Mouse (Mus musculus): ENCODE measurements around the gene Thap3. TPM values are rescaled to one million over a fixed set of nuclear protein-coding genes. Genes with fewer than 3 reads are reported as not detected.
"Not testable (repeated sequence)": the region's sequence is repeated elsewhere in the genome, so short reads cannot be mapped to it uniquely, and the experiment has no call there.

Thap3 gene
- 24.0 and 26.5 TPM in 2 replicates for polyA plus RNA-seq (2014; fragmentation: Nextera tagmentation; extraction: Ambion mirVana)

GRCm38 (mm10) chr4:151988342-151989109 is at the start of gene Thap3:
Gene Thap3 (minus strand): TSS chr4:151988997.
- Histone ChIP-seq H3K27ac (replicated peaks in 1 of 2; ENCODE audit: control insufficient read depth in 1 of 2, insufficient read depth in 1 of 2, low read depth in 2 of 2, low read length in 2 of 2) (peak within 1 kb of the TSS; percentile 23 to 77; a peak in 3 of 4 replicates), H3K36me3 (ENCODE audit: control insufficient read depth, insufficient read depth, low read length) (peaks cover 46% of the 10 kb centered on the region), H3K4me2 (ENCODE audit: low read length) (peak within 1 kb of the TSS; percentile 91), H3K9me3 (ENCODE audit: control insufficient read depth, low read length) (no peaks in the 10 kb centered on the region), H3K9ac (ENCODE audit: low read length) (peak within 1 kb of the TSS; percentile 94), H3K4me1 (ENCODE audit: control insufficient read depth in 2 of 2, insufficient read depth in 2 of 2, low read length in 2 of 2) (peaks cover 7 to 29% of the 10 kb centered on the region in 2 experiments; a peak in 3 of 4 replicates), H3K4me3 (ENCODE audit: control insufficient read depth in 1 of 2, insufficient read depth in 1 of 2, low read depth in 1 of 2, low read length in 2 of 2) (peak within 1 kb of the TSS; percentile 55 to 94), H3K27me3 (ENCODE audit: control insufficient read depth, insufficient read depth, low read length) (no peaks in the 10 kb centered on the region)
- 1% methylated on average over 53 of the region's 54 CpGs for WGBS
- ATAC-seq (ENCODE audit: insufficient number of reproducible peaks, insufficient read depth, low FRiP score, low read depth), result peak; percentile 60

GRCm38 (mm10) chr4:152038225-152038984 is 49.6 kb upstream of the Thap3 start, which contains the start of gene Tas1r1:
Gene Tas1r1 (minus strand): TSS chr4:152038568.
- no peak for ATAC-seq (ENCODE audit: insufficient number of reproducible peaks, insufficient read depth, low FRiP score, low read depth)
- H3K4me3 ChIP-seq (ENCODE audit: control insufficient read depth in 1 of 2, insufficient read depth in 1 of 2, low read depth in 1 of 2, low read length in 2 of 2), result peak within 1 kb of the TSS; percentile 85 to 92
- peak within 1 kb of the TSS; percentile 97 for H3K4me2 ChIP-seq (ENCODE audit: low read length)
- 0 out of 4 replicates have a peak within 1 kb of the TSS, but pooled peaks of 1 of the 2 experiments have one; percentile 19 for H3K27ac ChIP-seq (replicated peaks in 1 of 2; ENCODE audit: control insufficient read depth in 1 of 2, insufficient read depth in 1 of 2, low read depth in 2 of 2, low read length in 2 of 2)
- no peaks in the 10 kb centered on the region for H3K9me3 ChIP-seq (ENCODE audit: control insufficient read depth, low read length)
- H3K36me3 ChIP-seq (ENCODE audit: control insufficient read depth, insufficient read depth, low read length), result peaks cover 26% of the 10 kb centered on the region
- H3K9ac ChIP-seq (ENCODE audit: low read length), result peak within 1 kb of the TSS; percentile 90
- 43% methylated on average over 10 of the region's 10 CpGs for WGBS
- H3K4me1 ChIP-seq (ENCODE audit: control insufficient read depth in 2 of 2, insufficient read depth in 2 of 2, low read length in 2 of 2), result peaks cover 6 to 8% of the 10 kb centered on the region in 2 experiments
- no peaks in the 10 kb centered on the region for H3K27me3 ChIP-seq (ENCODE audit: control insufficient read depth, insufficient read depth, low read length)

DNA sequence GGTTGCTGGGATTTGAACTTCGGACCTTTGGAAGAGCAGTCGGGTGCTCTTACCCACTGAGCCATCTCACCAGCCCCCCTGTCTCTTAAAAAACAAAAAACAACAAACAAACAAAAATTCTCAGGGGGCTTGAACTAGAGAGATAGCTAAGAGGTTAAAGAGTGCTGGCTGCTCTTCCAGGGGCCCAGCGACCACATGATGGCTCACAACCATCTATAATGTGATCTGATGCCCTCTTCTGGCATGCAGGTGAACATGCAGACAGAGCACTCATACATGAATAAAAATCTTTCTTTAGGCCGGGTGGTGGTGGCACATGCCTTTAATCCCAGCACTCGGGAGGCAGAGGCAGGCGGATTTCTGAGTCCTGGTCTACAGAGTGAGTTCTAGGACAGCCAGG is 47.7 kb upstream of the Thap3 start:
- not testable (repeated sequence) for H3K4me2 ChIP-seq (ENCODE audit: low read length); H3K4me1 ChIP-seq (ENCODE audit: control insufficient read depth in 2 of 2, insufficient read depth in 2 of 2, low read length in 2 of 2); ATAC-seq (ENCODE audit: insufficient number of reproducible peaks, insufficient read depth, low FRiP score, low read depth); H3K27ac ChIP-seq (replicated peaks in 1 of 2; ENCODE audit: control insufficient read depth in 1 of 2, insufficient read depth in 1 of 2, low read depth in 2 of 2, low read length in 2 of 2); H3K9ac ChIP-seq (ENCODE audit: low read length); H3K36me3 ChIP-seq (ENCODE audit: control insufficient read depth, insufficient read depth, low read length); H3K4me3 ChIP-seq (ENCODE audit: control insufficient read depth in 1 of 2, insufficient read depth in 1 of 2, low read depth in 1 of 2, low read length in 2 of 2); H3K27me3 ChIP-seq (ENCODE audit: control insufficient read depth, insufficient read depth, low read length); H3K9me3 ChIP-seq (ENCODE audit: control insufficient read depth, low read length)
- 90% methylated on average over 6 of the region's 6 CpGs for WGBS

DNA sequence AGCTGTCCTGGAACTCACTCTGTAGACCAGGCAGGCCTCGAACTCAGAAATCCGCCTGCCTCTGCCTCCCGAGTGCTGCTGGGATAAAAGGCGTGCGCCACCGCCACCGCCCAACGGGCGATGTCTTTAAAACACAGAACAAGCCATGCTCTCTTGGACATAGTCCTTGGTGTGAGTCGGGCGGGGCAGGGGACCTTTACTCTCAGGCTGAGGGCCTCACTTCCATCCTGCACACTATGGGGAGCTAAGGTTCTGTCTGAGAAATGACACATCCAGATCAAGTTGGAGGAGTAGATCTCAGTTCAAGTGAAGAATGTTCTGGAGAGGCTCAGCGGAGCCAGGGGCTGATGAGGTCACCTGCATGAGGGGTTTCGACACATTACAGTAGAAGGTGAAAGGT is 44.1 kb upstream of the Thap3 start:
- Histone ChIP-seq H3K4me3 (ENCODE audit: control insufficient read depth in 1 of 2, insufficient read depth in 1 of 2, low read depth in 1 of 2, low read length in 2 of 2) (no peak overlapping the region), H3K4me2 (ENCODE audit: low read length) (no peak overlapping the region), H3K27ac (replicated peaks in 1 of 2; ENCODE audit: control insufficient read depth in 1 of 2, insufficient read depth in 1 of 2, low read depth in 2 of 2, low read length in 2 of 2) (no peak overlapping the region), H3K36me3 (ENCODE audit: control insufficient read depth, insufficient read depth, low read length) (no peaks in the 10 kb centered on the region), H3K9ac (ENCODE audit: low read length) (no peak overlapping the region), H3K9me3 (ENCODE audit: control insufficient read depth, low read length) (no peaks in the 10 kb centered on the region), H3K4me1 (ENCODE audit: control insufficient read depth in 2 of 2, insufficient read depth in 2 of 2, low read length in 2 of 2) (peaks cover 5 to 9% of the 10 kb centered on the region in 2 experiments; a peak in 3 of 4 replicates), H3K27me3 (ENCODE audit: control insufficient read depth, insufficient read depth, low read length) (0 out of 2 replicates have a peak, but pooled peaks cover 4% of the 10 kb centered on the region)
- no peak for ATAC-seq (ENCODE audit: insufficient number of reproducible peaks, insufficient read depth, low FRiP score, low read depth)
- WGBS, result 88% methylated on average over 13 of the region's 13 CpGs

DNA sequence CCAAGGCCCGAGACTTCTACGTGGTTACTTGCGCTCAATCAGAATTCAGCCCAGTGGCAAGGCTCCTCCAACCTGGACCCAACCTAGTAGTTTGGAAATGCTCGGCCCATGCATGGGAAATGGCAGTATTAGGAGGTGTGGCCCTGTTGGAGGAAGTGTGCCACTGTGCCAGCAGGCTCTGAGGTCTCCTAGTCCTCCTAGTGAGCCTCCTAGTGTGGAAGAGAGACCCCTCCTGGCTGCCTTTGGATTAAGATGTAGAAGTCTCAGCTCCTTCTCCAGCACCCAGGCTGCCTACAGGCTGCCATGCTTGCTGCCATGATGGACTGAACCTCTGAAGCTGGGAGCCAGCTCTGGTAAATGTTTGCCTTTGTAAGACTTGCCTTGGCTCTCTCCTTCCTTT is 41.2 kb upstream of the Thap3 start:
- H3K9ac ChIP-seq (ENCODE audit: low read length), result no peak overlapping the region
- WGBS, result 74% methylated on average over 4 of the region's 4 CpGs
- H3K4me1 ChIP-seq (ENCODE audit: control insufficient read depth in 2 of 2, insufficient read depth in 2 of 2, low read length in 2 of 2), result peaks cover 20 to 30% of the 10 kb centered on the region in 2 experiments

DNA sequence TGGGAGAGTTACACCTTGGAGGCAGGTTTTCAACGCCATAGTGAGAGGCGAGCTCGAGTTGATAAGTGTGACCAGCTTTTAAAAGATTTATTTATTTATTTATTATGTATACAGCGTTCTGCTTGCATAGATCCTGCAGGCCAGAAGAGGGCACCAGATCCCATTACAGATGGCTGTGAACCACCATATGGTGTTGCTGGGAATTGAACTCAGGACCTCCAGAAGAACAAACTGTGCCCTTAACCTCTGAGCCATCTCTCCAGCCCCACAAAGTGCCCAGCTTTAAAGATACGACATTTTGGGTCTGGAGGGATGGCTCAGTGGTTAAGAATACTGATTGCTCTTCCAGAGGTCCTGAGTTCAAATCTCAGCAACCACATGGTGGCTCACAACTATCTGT is 40.3 kb upstream of the Thap3 start:
- ATAC-seq (ENCODE audit: insufficient number of reproducible peaks, insufficient read depth, low FRiP score, low read depth), result no peak
- Histone ChIP-seq H3K27ac (replicated peaks in 1 of 2; ENCODE audit: control insufficient read depth in 1 of 2, insufficient read depth in 1 of 2, low read depth in 2 of 2, low read length in 2 of 2) (no peak overlapping the region), H3K9ac (ENCODE audit: low read length) (no peak overlapping the region), H3K4me1 (ENCODE audit: control insufficient read depth in 2 of 2, insufficient read depth in 2 of 2, low read length in 2 of 2) (peaks cover 20 to 31% of the 10 kb centered on the region in 2 experiments), H3K36me3 (ENCODE audit: control insufficient read depth, insufficient read depth, low read length) (peaks cover 13% of the 10 kb centered on the region), H3K4me2 (ENCODE audit: low read length) (no peak overlapping the region), H3K9me3 (ENCODE audit: control insufficient read depth, low read length) (no peaks in the 10 kb centered on the region), H3K27me3 (ENCODE audit: control insufficient read depth, insufficient read depth, low read length) (0 out of 2 replicates have a peak, but pooled peaks cover 4% of the 10 kb centered on the region), H3K4me3 (ENCODE audit: control insufficient read depth in 1 of 2, insufficient read depth in 1 of 2, low read depth in 1 of 2, low read length in 2 of 2) (no peak overlapping the region)
- 43% methylated on average over 5 of the region's 5 CpGs for WGBS

More for the DNA sequence above, 41.2 kb upstream of the Thap3 start:
- Histone ChIP-seq H3K4me2 (ENCODE audit: low read length) (no peak overlapping the region), H3K27ac (replicated peaks in 1 of 2; ENCODE audit: control insufficient read depth in 1 of 2, insufficient read depth in 1 of 2, low read depth in 2 of 2, low read length in 2 of 2) (no peak overlapping the region), H3K4me3 (ENCODE audit: control insufficient read depth in 1 of 2, insufficient read depth in 1 of 2, low read depth in 1 of 2, low read length in 2 of 2) (no peak overlapping the region), H3K27me3 (ENCODE audit: control insufficient read depth, insufficient read depth, low read length) (0 out of 2 replicates have a peak, but pooled peaks cover 4% of the 10 kb centered on the region), H3K36me3 (ENCODE audit: control insufficient read depth, insufficient read depth, low read length) (peaks cover 4% of the 10 kb centered on the region; the same call in 1 of the 2 replicates), H3K9me3 (ENCODE audit: control insufficient read depth, low read length) (no peaks in the 10 kb centered on the region)
- no peak for ATAC-seq (ENCODE audit: insufficient number of reproducible peaks, insufficient read depth, low FRiP score, low read depth)

- H3K4me3 ChIP-seq (ENCODE audit: control insufficient read depth in 1 of 2, insufficient read depth in 1 of 2, low read depth in 1 of 2, low read length in 2 of 2), result peak overlapping the region in 1 of 2 experiments; percentile 68; a peak in 1 of 4 replicates
- no peak overlapping the region; the same call in 1 of the 2 replicates for H3K9ac ChIP-seq (ENCODE audit: low read length)
- peaks cover 20% of the 10 kb centered on the region for H3K36me3 ChIP-seq (ENCODE audit: control insufficient read depth, insufficient read depth, low read length)
- H3K27me3 ChIP-seq (ENCODE audit: control insufficient read depth, insufficient read depth, low read length), result 0 out of 2 replicates have a peak, but pooled peaks cover 4% of the 10 kb centered on the region
- no peaks in the 10 kb centered on the region for H3K9me3 ChIP-seq (ENCODE audit: control insufficient read depth, low read length)
- WGBS, result 54% methylated on average over 15 of the region's 15 CpGs
- H3K27ac ChIP-seq (replicated peaks in 1 of 2; ENCODE audit: control insufficient read depth in 1 of 2, insufficient read depth in 1 of 2, low read depth in 2 of 2, low read length in 2 of 2), result no peak overlapping the region
- no peak for ATAC-seq (ENCODE audit: insufficient number of reproducible peaks, insufficient read depth, low FRiP score, low read depth)
- H3K4me1 ChIP-seq (ENCODE audit: control insufficient read depth in 2 of 2, insufficient read depth in 2 of 2, low read length in 2 of 2), result peaks cover 20 to 31% of the 10 kb centered on the region in 2 experiments
- peak overlapping the region; percentile 92 for H3K4me2 ChIP-seq (ENCODE audit: low read length)
Measured at GRCm38 (mm10) chr4:152028456-152028855, 39.7 kb upstream of the Thap3 start.

Data from heart, embryonic 14.5 days (tissue).